8 mouse cellular contexts compared by ENCODE assay signal in genomic region chr17:57095855-57096622, GRCm38 (mm10). TPM values are rescaled to one million over a fixed set of nuclear protein-coding genes. Genes with fewer than 3 reads are reported as not detected.
DNase-seq lines count a peak whose midpoint lies in the region; ATAC-seq and TF ChIP-seq lines count a peak whose summit lies in the region.

No protein-coding gene starts in this region.

- H3K9me3 ChIP-seq in forebrain, embryonic 15.5 days: no peaks in the 10 kb centered on the region
- H3K9me3 ChIP-seq in hindbrain, embryonic 14.5 days (ENCODE audit: control insufficient read depth, low read length): no peaks in the 10 kb centered on the region
- no peaks in the 10 kb centered on the region for H3K9me3 ChIP-seq in midbrain, embryonic 16.5 days (replicated peaks; ENCODE audit: control insufficient read depth, low read length, poor library complexity, severe bottlenecking)

- DNase-seq in cerebellum, postnatal 4 days (ENCODE audit: low spot score in 2 of 2): no peak
- DNase-seq in Patski (ENCODE audit: low read depth, low spot score): no peak
- peak; percentile 50 for DNase-seq in hindbrain, embryonic 14.5 days (ENCODE audit: low spot score)
- peak; percentile 41 for DNase-seq in liver
- no peak for DNase-seq in layer of hippocampus, postnatal 25 days (ENCODE audit: extremely low spot score in 1 of 2, low spot score in 1 of 2)

- H3K4me2 ChIP-seq in forebrain, embryonic 15.5 days (replicated peaks): peak overlapping the region; percentile 36
- peak overlapping the region; percentile 34 for H3K4me2 ChIP-seq in hindbrain, embryonic 14.5 days (replicated peaks)
- H3K4me2 ChIP-seq in midbrain, embryonic 16.5 days (ENCODE audit: low read length): peak overlapping the region; percentile 45

- H3K36me3 ChIP-seq in forebrain, embryonic 15.5 days: no peaks in the 10 kb centered on the region
- H3K36me3 ChIP-seq in hindbrain, embryonic 14.5 days (replicated peaks; ENCODE audit: control insufficient read depth, insufficient read depth): no peaks in the 10 kb centered on the region
- no peaks in the 10 kb centered on the region for H3K36me3 ChIP-seq in midbrain, embryonic 16.5 days (ENCODE audit: control insufficient read depth, insufficient read depth, low read length)

- CTCF ChIA-PET in Patski (lab: Charles Lee): interaction anchor here (0.7 to 1.6 kb wide), 3 partner anchors 12 to 175 kb away, joined by 3 to 7 read pairs (median 5); no protein-coding TSS in a partner anchor

- H3K27me3 ChIP-seq in Patski: no peaks in the 10 kb centered on the region
- H3K27me3 ChIP-seq in forebrain, embryonic 15.5 days: no peaks in the 10 kb centered on the region
- H3K27me3 ChIP-seq in hindbrain, embryonic 14.5 days (ENCODE audit: control insufficient read depth, insufficient read depth, low read length): 0 out of 2 replicates have a peak, but pooled peaks cover 7% of the 10 kb centered on the region
- H3K27me3 ChIP-seq in midbrain, embryonic 16.5 days (ENCODE audit: control insufficient read depth, insufficient read depth, low read depth, low read length): no peaks in the 10 kb centered on the region

- POLR2A ChIA-PET in Patski (lab: Charles Lee): no interaction called here

- no peak overlapping the region for H3K9ac ChIP-seq in forebrain, embryonic 15.5 days (replicated peaks)
- H3K9ac ChIP-seq in hindbrain, embryonic 14.5 days: no peak overlapping the region
- no peak overlapping the region for H3K9ac ChIP-seq in midbrain, embryonic 16.5 days (ENCODE audit: low read depth, low read length)

- ATAC-seq in cerebellum, adult (ENCODE audit: insufficient number of reproducible peaks, low FRiP score, low TSS enrichment): peak; percentile 56; the same call in 1 of the 2 replicates
- ATAC-seq in Patski: peak; percentile 71
- ATAC-seq in forebrain, embryonic 15.5 days (replicated peaks): peak; percentile 80
- peak; percentile 80 for ATAC-seq in hindbrain, embryonic 14.5 days (ENCODE audit: low FRiP score)
- peak; percentile 72 for ATAC-seq in midbrain, embryonic 16.5 days

- H3K4me3 ChIP-seq in forebrain, embryonic 15.5 days: peak overlapping the region; percentile 21
- peak overlapping the region; percentile 11; the same call in 1 of the 2 replicates for H3K4me3 ChIP-seq in hindbrain, embryonic 14.5 days (replicated peaks; ENCODE audit: low read length)
- H3K4me3 ChIP-seq in midbrain, embryonic 16.5 days (ENCODE audit: low read depth, low read length): peak overlapping the region; percentile 16

- in situ Hi-C loops in Patski (cut with MboI; ENCODE audit: low pct_unique_long_range_greater_than_20kb): loop anchor here (5.0 to 10.0 kb wide), 3 partner anchors 71 to 239 kb away; partner anchors contain the start of gene Alkbh7

- no peak for TF ChIP-seq CTCF in Patski (IDR thresholded peaks at IDR 0.05)

- WGBS in forebrain, embryonic 15.5 days: under 1% methylated on average over 19 of the region's 19 CpGs
- WGBS in hindbrain, embryonic 14.5 days: 2% methylated on average over 18 of the region's 19 CpGs
- WGBS in midbrain, embryonic 16.5 days: 1% methylated on average over 17 of the region's 19 CpGs

- no peak overlapping the region for H3K27ac ChIP-seq in forebrain, embryonic 15.5 days (replicated peaks)
- no peak overlapping the region for H3K27ac ChIP-seq in hindbrain, embryonic 14.5 days
- no peak overlapping the region for H3K27ac ChIP-seq in midbrain, embryonic 16.5 days (ENCODE audit: low read length)

- peaks cover 9% of the 10 kb centered on the region for H3K4me1 ChIP-seq in forebrain, embryonic 15.5 days
- H3K4me1 ChIP-seq in hindbrain, embryonic 14.5 days (replicated peaks; ENCODE audit: control insufficient read depth, insufficient read depth, low read length): no peaks in the 10 kb centered on the region
- peaks cover 6% of the 10 kb centered on the region; the same call in 1 of the 2 replicates for H3K4me1 ChIP-seq in midbrain, embryonic 16.5 days (ENCODE audit: control insufficient read depth, insufficient read depth, low read length)

RNA-seq across cellular contexts. Expression of gene Tubb4a, which starts 8.5 kb away (rescaled TPM):
- polyA plus RNA-seq in Patski (2021): 0.10 TPM
- 239 and 253 TPM in 2 replicates for polyA plus RNA-seq in forebrain, embryonic 15.5 days (2015; fragmentation: Nextera tagmentation; extraction: Ambion mirVana)
- 312 and 331 TPM in 2 replicates for polyA plus RNA-seq in hindbrain, embryonic 14.5 days (2014; fragmentation: Nextera tagmentation; extraction: Ambion mirVana)
- 383 and 394 TPM in 2 replicates for polyA plus RNA-seq in midbrain, embryonic 16.5 days (2015; fragmentation: Nextera tagmentation; extraction: Ambion mirVana)
- total RNA-seq in layer of hippocampus, postnatal 25 days (2021): 100 to 1,000 TPM; 633 to 647 TPM

RNA-seq across cellular contexts. Expression of gene Tnfsf9, which starts 9.1 kb away (rescaled TPM):
- polyA plus RNA-seq in Patski (2021): 3.4 TPM
- polyA plus RNA-seq in forebrain, embryonic 15.5 days (2015; fragmentation: Nextera tagmentation; extraction: Ambion mirVana): 10.2 and 10.3 TPM in 2 replicates
- 5.6 and 6.2 TPM in 2 replicates for polyA plus RNA-seq in hindbrain, embryonic 14.5 days (2014; fragmentation: Nextera tagmentation; extraction: Ambion mirVana)
- polyA plus RNA-seq in midbrain, embryonic 16.5 days (2015; fragmentation: Nextera tagmentation; extraction: Ambion mirVana): 8.8 and 9.7 TPM in 2 replicates
- under 1 TPM; 0.54 to 0.85 TPM for total RNA-seq in layer of hippocampus, postnatal 25 days (2021)

RNA-seq across cellular contexts. Expression of gene Dennd1c, which starts 17.7 kb away (rescaled TPM):
- 2.7 TPM for polyA plus RNA-seq in Patski (2021)
- polyA plus RNA-seq in forebrain, embryonic 15.5 days (2015; fragmentation: Nextera tagmentation; extraction: Ambion mirVana): 3.9 and 4.4 TPM in 2 replicates
- 2.8 and 3.6 TPM in 2 replicates for polyA plus RNA-seq in hindbrain, embryonic 14.5 days (2014; fragmentation: Nextera tagmentation; extraction: Ambion mirVana)
- polyA plus RNA-seq in midbrain, embryonic 16.5 days (2015; fragmentation: Nextera tagmentation; extraction: Ambion mirVana): 4.2 and 5.0 TPM in 2 replicates
- total RNA-seq in layer of hippocampus, postnatal 25 days (2021): 1 to 10 TPM in 1 of 2 experiments, under 1 TPM in 1; 0.47 to 2.0 TPM

RNA-seq across cellular contexts. Expression of gene Slc25a23, which starts 36.4 kb away (rescaled TPM):
- polyA plus RNA-seq in Patski (2021): 111 TPM
- polyA plus RNA-seq in forebrain, embryonic 15.5 days (2015; fragmentation: Nextera tagmentation; extraction: Ambion mirVana): 27.6 and 29.1 TPM in 2 replicates
- 40.6 and 46.8 TPM in 2 replicates for polyA plus RNA-seq in hindbrain, embryonic 14.5 days (2014; fragmentation: Nextera tagmentation; extraction: Ambion mirVana)
- polyA plus RNA-seq in midbrain, embryonic 16.5 days (2015; fragmentation: Nextera tagmentation; extraction: Ambion mirVana): 36.0 and 42.8 TPM in 2 replicates
- 100 to 1,000 TPM; 351 to 373 TPM for total RNA-seq in layer of hippocampus, postnatal 25 days (2021)

RNA-seq across cellular contexts. Expression of gene Crb3, which starts 37.1 kb away (rescaled TPM):
- 31.4 TPM for polyA plus RNA-seq in Patski (2021)
- polyA plus RNA-seq in forebrain, embryonic 15.5 days (2015; fragmentation: Nextera tagmentation; extraction: Ambion mirVana): 1.3 and 2.0 TPM in 2 replicates
- 4.0 and 4.2 TPM in 2 replicates for polyA plus RNA-seq in hindbrain, embryonic 14.5 days (2014; fragmentation: Nextera tagmentation; extraction: Ambion mirVana)
- polyA plus RNA-seq in midbrain, embryonic 16.5 days (2015; fragmentation: Nextera tagmentation; extraction: Ambion mirVana): 2.1 and 3.3 TPM in 2 replicates
- total RNA-seq in layer of hippocampus, postnatal 25 days (2021): under 1 TPM in 1 of 2 experiments, not detected in 1; 0.99 TPM

Comparison
In these comparisons a context has a peak if more than half of its experiments do, and no peak if none do; other contexts are left out.
1. DNase-seq: peak in hindbrain, embryonic 14.5 days (single experiment) and liver (single experiment); none in cerebellum, postnatal 4 days (0 of 2), Patski (single experiment) and layer of hippocampus, postnatal 25 days (0 of 2).
2. RNA of gene Tubb4a, which starts 8.5 kb away (polyA plus RNA-seq): 383 to 394 TPM in midbrain, embryonic 16.5 days, 312 to 331 TPM in hindbrain, embryonic 14.5 days and 239 to 253 TPM in forebrain, embryonic 15.5 days; 0.10 TPM in Patski (single experiment); every median in the first group is over 100 times any median in the second.
3. Peak in every context shown above with its lines, with median percentiles within 50 percentile points of each other: ATAC-seq, H3K4me2 ChIP-seq and H3K4me3 ChIP-seq.